Mouse (Mus musculus) stomach, postnatal 0 days (tissue): ENCODE data around the gene Ldhal6b.

Experiments
- CTCF ChIP-seq: IDR thresholded peaks from 2 replicates; pipeline ENCODE4 v1.5.1; 2016; ENCODE audit warnings: antibody characterized with exemption, low read depth, mild to moderate bottlenecking, moderate library complexity
- EP300 ChIP-seq: optimal IDR thresholded peaks from 2 replicates; pipeline ENCODE3; 2016; ENCODE audit warnings: antibody characterized with exemption

- TF ChIP-seq CTCF (no peak), EP300 (no peak)
Observed at GRCm38 (mm10) chr17:5411205-5411604, 7.4 kb downstream of the Ldhal6b start.
